Mouse (Mus musculus): ENCODE data around the gene Ncapd3. TPM values are rescaled to one million over a fixed set of nuclear protein-coding genes. Genes with fewer than 3 reads are reported as not detected.

Gene Ncapd3
- total and polyA plus RNA-seq, 2 experiments from 2014 or later, result 10.4 to 36.8 TPM

DNA sequence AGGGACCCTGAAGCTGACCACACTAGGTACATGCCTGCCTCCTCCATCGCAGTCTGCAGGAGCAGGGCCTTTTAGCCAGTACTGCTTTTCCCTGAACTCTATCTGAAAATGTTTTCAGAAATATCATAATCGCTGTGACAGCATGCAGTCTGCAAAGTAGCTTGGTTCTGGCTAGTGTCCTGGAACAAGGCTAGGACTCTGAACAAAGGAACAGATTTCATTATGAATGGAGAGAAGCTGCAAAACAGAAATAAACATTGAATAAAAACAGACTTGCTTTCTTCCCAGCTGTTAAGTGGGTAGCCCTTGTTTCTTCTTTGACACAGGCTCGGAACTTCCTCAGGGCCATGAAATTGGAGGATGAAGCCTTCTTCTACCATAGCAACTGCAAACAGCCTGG lies 24.7 kb upstream of the Ncapd3 start:
- DNase-seq (ENCODE audit: low spot score) (no peak), ATAC-seq (ENCODE audit: insufficient read depth, low read depth) (no peak)
- H3K27me3 ChIP-seq (ENCODE audit: control insufficient read depth, insufficient read depth, low read length), result no peaks in the 10 kb centered on the region
- peaks cover 71% of the 10 kb centered on the region for H3K36me3 ChIP-seq (replicated peaks; ENCODE audit: control insufficient read depth, insufficient read depth, low read length)
- no peak overlapping the region for H3K27ac ChIP-seq (ENCODE audit: low read depth)
- no peak overlapping the region for H3K9ac ChIP-seq (replicated peaks; ENCODE audit: low read depth, low read length)
- no peaks in the 10 kb centered on the region for H3K9me3 ChIP-seq (replicated peaks; ENCODE audit: control insufficient read depth, low read length)
- H3K4me2 ChIP-seq (ENCODE audit: low read depth, low read length), result no peak overlapping the region
- no peak overlapping the region for H3K4me3 ChIP-seq (ENCODE audit: low read depth, low read length)
- peaks cover 10% of the 10 kb centered on the region; the same call in 1 of the 2 replicates for H3K4me1 ChIP-seq (ENCODE audit: control insufficient read depth, insufficient read depth)
- TF ChIP-seq EP300 (IDR thresholded peaks at IDR 0.05; ENCODE audit: low read depth), result no peak
- no peak for TF ChIP-seq CTCF (IDR thresholded peaks at IDR 0.05; ENCODE audit: low read depth)
- 92% methylated on average over 3 of the region's 3 CpGs for whole genome bisulfite sequencing

DNA sequence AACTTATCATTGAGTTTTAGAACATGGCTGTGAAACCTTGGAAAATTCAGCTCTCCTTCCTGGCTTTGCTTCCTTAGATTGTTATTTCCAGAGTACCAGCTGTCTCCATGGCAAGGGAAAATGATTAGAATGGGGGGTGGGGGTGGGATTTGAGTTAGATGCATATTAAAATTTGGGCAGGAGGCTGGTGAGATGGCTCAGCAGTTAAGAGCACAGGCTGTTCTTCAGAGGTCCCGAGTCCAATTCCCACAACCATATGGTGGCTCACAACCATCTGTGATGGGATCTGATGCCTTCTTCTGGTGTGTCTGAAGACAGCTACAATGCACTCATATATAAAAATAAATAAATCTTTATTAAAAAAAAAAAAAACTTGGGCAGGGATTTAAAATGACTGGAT lies 24.0 kb upstream of the Ncapd3 start:
- 86% methylated on average over 1 of the region's 1 CpGs for WGBS
- H3K36me3 ChIP-seq (replicated peaks; ENCODE audit: control insufficient read depth, insufficient read depth, low read length), result peaks cover 76% of the 10 kb centered on the region

GRCm38 (mm10) chr9:27006866-27007265 lies 23.1 kb upstream of the Ncapd3 start:
- Histone ChIP-seq H3K9ac (replicated peaks; ENCODE audit: low read depth, low read length) (no peak overlapping the region), H3K4me3 (ENCODE audit: low read depth, low read length) (no peak overlapping the region), H3K27ac (ENCODE audit: low read depth) (no peak overlapping the region), H3K36me3 (replicated peaks; ENCODE audit: control insufficient read depth, insufficient read depth, low read length) (peaks cover 81% of the 10 kb centered on the region), H3K27me3 (ENCODE audit: control insufficient read depth, insufficient read depth, low read length) (no peaks in the 10 kb centered on the region), H3K4me1 (ENCODE audit: control insufficient read depth, insufficient read depth) (no peaks in the 10 kb centered on the region), H3K9me3 (replicated peaks; ENCODE audit: control insufficient read depth, low read length) (no peaks in the 10 kb centered on the region), H3K4me2 (ENCODE audit: low read depth, low read length) (no peak overlapping the region)
- no peak for TF ChIP-seq CTCF (IDR thresholded peaks at IDR 0.05; ENCODE audit: low read depth)
- TF ChIP-seq EP300 (IDR thresholded peaks at IDR 0.05; ENCODE audit: low read depth), result no peak
- ATAC-seq (ENCODE audit: insufficient read depth, low read depth) (no peak), DNase-seq (ENCODE audit: low spot score) (no peak)
- WGBS, result 85% methylated on average over 5 of the region's 5 CpGs

More for the DNA sequence above, 24.0 kb upstream of the Ncapd3 start:
- H3K9ac ChIP-seq (replicated peaks; ENCODE audit: low read depth, low read length), result no peak overlapping the region
- H3K4me2 ChIP-seq (ENCODE audit: low read depth, low read length), result no peak overlapping the region
- no peaks in the 10 kb centered on the region for H3K9me3 ChIP-seq (replicated peaks; ENCODE audit: control insufficient read depth, low read length)
- no peak overlapping the region for H3K27ac ChIP-seq (ENCODE audit: low read depth)
- TF ChIP-seq CTCF (IDR thresholded peaks at IDR 0.05; ENCODE audit: low read depth) (no peak), EP300 (IDR thresholded peaks at IDR 0.05; ENCODE audit: low read depth) (no peak)
- DNase-seq (ENCODE audit: low spot score), result no peak
- ATAC-seq (ENCODE audit: insufficient read depth, low read depth), result no peak
- no peak overlapping the region for H3K4me3 ChIP-seq (ENCODE audit: low read depth, low read length)
- peaks cover 3% of the 10 kb centered on the region; the same call in 1 of the 2 replicates for H3K4me1 ChIP-seq (ENCODE audit: control insufficient read depth, insufficient read depth)
- H3K27me3 ChIP-seq (ENCODE audit: control insufficient read depth, insufficient read depth, low read length), result no peaks in the 10 kb centered on the region

GRCm38 (mm10) chr9:27009231-27009630 lies 20.7 kb upstream of the Ncapd3 start:
- Histone ChIP-seq H3K36me3 (replicated peaks; ENCODE audit: control insufficient read depth, insufficient read depth, low read length) (peaks cover 93% of the 10 kb centered on the region), H3K4me2 (ENCODE audit: low read depth, low read length) (no peak overlapping the region), H3K9me3 (replicated peaks; ENCODE audit: control insufficient read depth, low read length) (no peaks in the 10 kb centered on the region), H3K27ac (ENCODE audit: low read depth) (no peak overlapping the region), H3K9ac (replicated peaks; ENCODE audit: low read depth, low read length) (no peak overlapping the region), H3K4me1 (ENCODE audit: control insufficient read depth, insufficient read depth) (no peaks in the 10 kb centered on the region), H3K4me3 (ENCODE audit: low read depth, low read length) (no peak overlapping the region), H3K27me3 (ENCODE audit: control insufficient read depth, insufficient read depth, low read length) (no peaks in the 10 kb centered on the region)
- DNase-seq (ENCODE audit: low spot score) (no peak), ATAC-seq (ENCODE audit: insufficient read depth, low read depth) (no peak)
- TF ChIP-seq CTCF (IDR thresholded peaks at IDR 0.05; ENCODE audit: low read depth) (no peak), EP300 (IDR thresholded peaks at IDR 0.05; ENCODE audit: low read depth) (no peak)
- WGBS, result 67% methylated on average over 5 of the region's 5 CpGs

DNA sequence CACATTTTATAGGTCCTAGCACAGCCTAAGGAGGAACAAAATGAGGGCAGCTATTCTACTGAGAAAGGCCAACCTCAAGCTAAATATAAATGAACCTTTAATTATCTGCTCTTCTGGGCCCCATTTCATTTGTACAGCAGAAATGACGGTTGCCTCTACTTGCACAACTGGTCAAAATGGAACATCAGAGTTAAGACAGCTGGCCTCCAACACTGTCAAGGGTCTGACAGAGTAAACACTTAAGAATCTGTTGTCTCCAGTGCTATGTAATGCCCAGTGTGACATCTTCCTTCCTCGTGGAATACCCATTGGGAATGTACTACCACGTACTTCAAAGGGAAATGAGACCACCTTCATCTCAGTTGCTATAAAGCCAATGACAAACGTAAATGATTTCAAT lies 18.4 kb upstream of the Ncapd3 start:
- no peak overlapping the region for H3K9ac ChIP-seq (replicated peaks; ENCODE audit: low read depth, low read length)
- 87% methylated on average over 4 of the region's 4 CpGs for WGBS
- no peak overlapping the region for H3K27ac ChIP-seq (ENCODE audit: low read depth)
- no peak for DNase-seq (ENCODE audit: low spot score)
- no peak for ATAC-seq (ENCODE audit: insufficient read depth, low read depth)
- no peak overlapping the region for H3K4me2 ChIP-seq (ENCODE audit: low read depth, low read length)
- no peaks in the 10 kb centered on the region for H3K27me3 ChIP-seq (ENCODE audit: control insufficient read depth, insufficient read depth, low read length)
- H3K9me3 ChIP-seq (replicated peaks; ENCODE audit: control insufficient read depth, low read length), result no peaks in the 10 kb centered on the region
- H3K4me3 ChIP-seq (ENCODE audit: low read depth, low read length), result no peak overlapping the region
- no peaks in the 10 kb centered on the region for H3K4me1 ChIP-seq (ENCODE audit: control insufficient read depth, insufficient read depth)
- no peak for TF ChIP-seq CTCF (IDR thresholded peaks at IDR 0.05; ENCODE audit: low read depth)
- no peak for TF ChIP-seq EP300 (IDR thresholded peaks at IDR 0.05; ENCODE audit: low read depth)
- H3K36me3 ChIP-seq (replicated peaks; ENCODE audit: control insufficient read depth, insufficient read depth, low read length), result peaks cover 85% of the 10 kb centered on the region

DNA sequence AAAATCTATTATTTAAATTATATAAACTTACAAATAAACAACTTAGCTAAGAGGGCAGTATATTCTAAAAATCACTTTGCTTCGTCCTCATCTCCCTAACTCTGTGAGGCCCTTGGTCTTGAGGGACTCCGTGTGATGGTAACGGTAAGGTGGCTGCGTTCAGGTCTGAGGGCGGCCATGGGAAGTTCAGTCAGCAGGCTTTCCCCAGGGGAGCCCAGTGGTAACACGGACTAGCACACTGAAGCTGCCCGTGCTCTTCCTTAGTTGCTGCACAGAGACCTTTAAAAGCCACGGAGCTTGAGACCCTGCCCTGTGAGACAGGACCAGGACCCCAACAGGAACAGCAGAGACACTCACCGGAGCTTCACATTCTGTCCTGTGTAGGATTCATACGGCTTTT lies 11.0 kb upstream of the Ncapd3 start:
- no peak for ATAC-seq (ENCODE audit: insufficient read depth, low read depth)
- Histone ChIP-seq H3K27me3 (ENCODE audit: control insufficient read depth, insufficient read depth, low read length) (no peaks in the 10 kb centered on the region), H3K27ac (ENCODE audit: low read depth) (no peak overlapping the region), H3K36me3 (replicated peaks; ENCODE audit: control insufficient read depth, insufficient read depth, low read length) (peaks cover 46% of the 10 kb centered on the region), H3K4me3 (ENCODE audit: low read depth, low read length) (no peak overlapping the region), H3K4me2 (ENCODE audit: low read depth, low read length) (no peak overlapping the region), H3K9ac (replicated peaks; ENCODE audit: low read depth, low read length) (no peak overlapping the region), H3K9me3 (replicated peaks; ENCODE audit: control insufficient read depth, low read length) (no peaks in the 10 kb centered on the region), H3K4me1 (ENCODE audit: control insufficient read depth, insufficient read depth) (no peaks in the 10 kb centered on the region)
- 93% methylated on average over 10 of the region's 10 CpGs for WGBS
- TF ChIP-seq CTCF (IDR thresholded peaks at IDR 0.05; ENCODE audit: low read depth) (no peak), EP300 (IDR thresholded peaks at IDR 0.05; ENCODE audit: low read depth) (no peak)
- DNase-seq (ENCODE audit: low spot score), result no peak
